ENCODE assay signal across 21 mouse cellular contexts in the genomic region with DNA sequence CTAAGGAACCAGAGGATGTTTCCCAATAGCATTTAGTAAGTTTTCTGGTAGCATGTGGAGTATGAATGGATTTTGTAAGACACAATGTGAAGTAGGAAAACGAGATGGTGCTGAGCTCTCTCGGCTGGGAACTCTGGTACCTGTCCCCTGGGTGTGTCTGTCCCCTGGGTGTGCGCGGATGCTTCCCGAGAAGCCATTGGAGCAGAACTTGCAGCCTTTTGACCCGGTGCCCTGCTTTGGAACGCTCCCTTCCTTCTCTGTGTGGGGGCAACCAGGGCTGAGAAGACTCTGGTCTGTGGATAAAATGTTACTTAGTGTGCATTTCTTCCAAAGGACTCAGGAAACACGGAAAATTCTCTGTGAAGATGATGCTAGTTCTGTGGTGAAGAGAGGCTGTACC.
DNase-seq lines count a peak whose midpoint lies in the region; TF ChIP-seq lines count a peak whose summit lies in the region.
"Had no signal": no experiment of that assay in that cellular context is flagged by ENCODE, and none has a peak within 500 bp of the region (broad histone marks: within the 10 kb centered on the region; RNA-seq: fewer than 3 reads in every experiment).

No protein-coding gene starts in this region.

- no peak overlapping the region for H3K4me3 ChIP-seq in kidney, adult 2 months (ENCODE audit: insufficient read depth, low read depth, low read length)
- H3K4me3 ChIP-seq: embryonic facial prominence, embryonic 10.5 days; embryonic facial prominence, embryonic 12.5 days; forebrain, embryonic 13.5 days; forebrain, embryonic 15.5 days had no signal

- H3K27ac ChIP-seq in kidney, adult 2 months (ENCODE audit: insufficient read depth, low read depth, low read length): no peak overlapping the region
- H3K27ac ChIP-seq: embryonic facial prominence, embryonic 10.5 days; embryonic facial prominence, embryonic 12.5 days; forebrain, embryonic 13.5 days; forebrain, embryonic 15.5 days had no signal

- no peaks in the 10 kb centered on the region for H3K36me3 ChIP-seq in kidney, adult 2 months (ENCODE audit: control insufficient read depth, insufficient read depth, low read length)
- H3K36me3 ChIP-seq: embryonic facial prominence, embryonic 10.5 days; embryonic facial prominence, embryonic 12.5 days; forebrain, embryonic 15.5 days; G1E had no signal

- peak; percentile 69 for DNase-seq in heart, adult 11 months
- no peak for DNase-seq in heart, postnatal 25 days (ENCODE audit: low spot score)
- peak; percentile 31 for DNase-seq in kidney, adult 2 months
- no peak for DNase-seq in kidney, postnatal 14 days
- DNase-seq in kidney, postnatal 36 days: peak; percentile 16 to 34
- DNase-seq in kidney, adult 8-10 months: no peak
- DNase-seq: adrenal gland, adult 8-10 months; adrenal gland, postnatal 14 days; adrenal gland, postnatal 36 days; B cell, adult 2 months; cerebellum, adult 11-12 months; cerebellum, adult 2 months; cerebellum, adult 9-10 months; cerebellum, postnatal 25 days had no signal

- peaks cover 8% of the 10 kb centered on the region; the same call in 1 of the 2 replicates for H3K4me1 ChIP-seq in kidney, adult 2 months (ENCODE audit: control insufficient read depth, insufficient read depth, low read length)
- H3K4me1 ChIP-seq: embryonic facial prominence, embryonic 12.5 days; forebrain, embryonic 13.5 days; forebrain, embryonic 15.5 days had no signal

- no peaks in the 10 kb centered on the region for H3K27me3 ChIP-seq in kidney, adult 2 months (replicated peaks; ENCODE audit: control insufficient read depth, insufficient read depth, low read length)
- H3K27me3 ChIP-seq: CH12.LX; embryonic facial prominence, embryonic 12.5 days; forebrain, embryonic 15.5 days; Patski had no signal

- no peak for TF ChIP-seq CTCF in kidney, adult 2 months (conservative IDR thresholded peaks at IDR 0.05; ENCODE audit: insufficient read depth, insufficient read length, low read depth, low read length)

- intact Hi-C loops in heart, postnatal 25 days (cut with DNase I): loop anchor here (10.0 kb wide), 1 partner anchor 324 kb away; no protein-coding TSS in a partner anchor

- 45% methylated on average over 8 of the region's 8 CpGs for WGBS in kidney, adult 2 months

- no peak for TF ChIP-seq POLR2A in kidney, adult 2 months (IDR thresholded peaks at IDR 0.05; ENCODE audit: low read depth, low read length)

Comparison
In these comparisons a context has a peak if more than half of its experiments do, and no peak if none do; other contexts are left out.
1. DNase-seq: peak in heart, adult 11 months (single experiment), kidney, adult 2 months (single experiment) and kidney, postnatal 36 days (2 of 2); none in heart, postnatal 25 days (single experiment), kidney, postnatal 14 days (single experiment) and kidney, adult 8-10 months (0 of 2).